Mouse (Mus musculus): Measurements from ENCODE around the gene Zic1. TPM values are rescaled to one million over a fixed set of nuclear protein-coding genes. Genes with fewer than 3 reads are reported as not detected.

Zic1 gene
- polyA plus RNA-seq, 1 experiment = not detected

- 14% methylated on average over 8 of the region's 8 CpGs for WGBS
- Histone ChIP-seq H3K27ac (ENCODE audit: insufficient read depth, low read length) (no peak overlapping the region), H3K4me1 (ENCODE audit: control insufficient read depth, insufficient read depth, insufficient read length) (no peaks in the 10 kb centered on the region), H3K27me3 (ENCODE audit: control insufficient read depth, insufficient read depth, low read length) (peaks cover 6% of the 10 kb centered on the region), H3K36me3 (ENCODE audit: control insufficient read depth, insufficient read depth, low read length) (no peaks in the 10 kb centered on the region), H3K4me3 (ENCODE audit: extremely low read depth, insufficient read depth, insufficient read length) (no peak overlapping the region)
- TF ChIP-seq POLR2A (IDR thresholded peaks at IDR 0.05; ENCODE audit: low read depth, low read length) (no peak), CTCF (IDR thresholded peaks at IDR 0.05; ENCODE audit: extremely low read depth, insufficient read depth, insufficient read length, insufficient replicate concordance) (no peak)
- no peak for DNase-seq (ENCODE audit: low read depth in 1 of 2, low spot score in 2 of 2)
Observed at GRCm38 (mm10) chr9:91393376-91394068, 27.9 kb upstream of the Zic1 start.

GRCm38 (mm10) chr9:91388173-91388572, 22.6 kb upstream of the Zic1 start:
- no peaks in the 10 kb centered on the region for H3K36me3 ChIP-seq (ENCODE audit: control insufficient read depth, insufficient read depth, low read length)
- TF ChIP-seq POLR2A (IDR thresholded peaks at IDR 0.05; ENCODE audit: low read depth, low read length) (no peak), CTCF (IDR thresholded peaks at IDR 0.05; ENCODE audit: extremely low read depth, insufficient read depth, insufficient read length, insufficient replicate concordance) (no peak)
- H3K4me3 ChIP-seq (ENCODE audit: extremely low read depth, insufficient read depth, insufficient read length) = no peak overlapping the region
- no peak for DNase-seq (ENCODE audit: low read depth in 1 of 2, low spot score in 2 of 2)
- H3K27me3 ChIP-seq (ENCODE audit: control insufficient read depth, insufficient read depth, low read length) = peaks cover 3% of the 10 kb centered on the region
- H3K27ac ChIP-seq (ENCODE audit: insufficient read depth, low read length) = no peak overlapping the region
- no peaks in the 10 kb centered on the region for H3K4me1 ChIP-seq (ENCODE audit: control insufficient read depth, insufficient read depth, insufficient read length)
- 7% methylated on average over 4 of the region's 4 CpGs for WGBS

- no peak for DNase-seq (ENCODE audit: low read depth in 1 of 2, low spot score in 2 of 2)
- H3K4me3 ChIP-seq (ENCODE audit: extremely low read depth, insufficient read depth, insufficient read length) = no peak overlapping the region
- no peak overlapping the region for H3K27ac ChIP-seq (ENCODE audit: insufficient read depth, low read length)
- H3K4me1 ChIP-seq (ENCODE audit: control insufficient read depth, insufficient read depth, insufficient read length) = no peaks in the 10 kb centered on the region
- no peaks in the 10 kb centered on the region for H3K36me3 ChIP-seq (ENCODE audit: control insufficient read depth, insufficient read depth, low read length)
- 5% methylated on average over 5 of the region's 5 CpGs for WGBS
- peaks cover 3% of the 10 kb centered on the region for H3K27me3 ChIP-seq (ENCODE audit: control insufficient read depth, insufficient read depth, low read length)
- no peak for TF ChIP-seq POLR2A (IDR thresholded peaks at IDR 0.05; ENCODE audit: low read depth, low read length)
- TF ChIP-seq CTCF (IDR thresholded peaks at IDR 0.05; ENCODE audit: extremely low read depth, insufficient read depth, insufficient read length, insufficient replicate concordance) = no peak
Observed at GRCm38 (mm10) chr9:91387740-91388080, 22.1 kb upstream of the Zic1 start.

- no peak for TF ChIP-seq POLR2A (IDR thresholded peaks at IDR 0.05; ENCODE audit: low read depth, low read length)
- no peak for TF ChIP-seq CTCF (IDR thresholded peaks at IDR 0.05; ENCODE audit: extremely low read depth, insufficient read depth, insufficient read length, insufficient replicate concordance)
- Histone ChIP-seq H3K27ac (ENCODE audit: insufficient read depth, low read length) (no peak overlapping the region), H3K36me3 (ENCODE audit: control insufficient read depth, insufficient read depth, low read length) (no peaks in the 10 kb centered on the region), H3K4me3 (ENCODE audit: extremely low read depth, insufficient read depth, insufficient read length) (no peak overlapping the region), H3K4me1 (ENCODE audit: control insufficient read depth, insufficient read depth, insufficient read length) (no peaks in the 10 kb centered on the region), H3K27me3 (ENCODE audit: control insufficient read depth, insufficient read depth, low read length) (peaks cover 3% of the 10 kb centered on the region)
- DNase-seq (ENCODE audit: low read depth in 1 of 2, low spot score in 2 of 2) = no peak
- 7% methylated on average over 31 of the region's 31 CpGs for WGBS
Observed at GRCm38 (mm10) chr9:91386891-91387739, 21.5 kb upstream of the Zic1 start.

- DNase-seq (ENCODE audit: low read depth in 1 of 2, low spot score in 2 of 2) = no peak
- TF ChIP-seq CTCF (IDR thresholded peaks at IDR 0.05; ENCODE audit: extremely low read depth, insufficient read depth, insufficient read length, insufficient replicate concordance) (no peak), POLR2A (IDR thresholded peaks at IDR 0.05; ENCODE audit: low read depth, low read length) (no peak)
- Histone ChIP-seq H3K27ac (ENCODE audit: insufficient read depth, low read length) (no peak overlapping the region), H3K27me3 (ENCODE audit: control insufficient read depth, insufficient read depth, low read length) (peaks cover 3% of the 10 kb centered on the region), H3K36me3 (ENCODE audit: control insufficient read depth, insufficient read depth, low read length) (no peaks in the 10 kb centered on the region), H3K4me1 (ENCODE audit: control insufficient read depth, insufficient read depth, insufficient read length) (no peaks in the 10 kb centered on the region), H3K4me3 (ENCODE audit: extremely low read depth, insufficient read depth, insufficient read length) (no peak overlapping the region)
- WGBS = 10% methylated on average over 17 of the region's 17 CpGs
Observed at GRCm38 (mm10) chr9:91386502-91386890, 20.9 kb upstream of the Zic1 start.

GRCm38 (mm10) chr9:91385561-91386430, 20.2 kb upstream of the Zic1 start:
- TF ChIP-seq POLR2A (IDR thresholded peaks at IDR 0.05; ENCODE audit: low read depth, low read length) (no peak), CTCF (IDR thresholded peaks at IDR 0.05; ENCODE audit: extremely low read depth, insufficient read depth, insufficient read length, insufficient replicate concordance) (no peak)
- no peak overlapping the region for H3K4me3 ChIP-seq (ENCODE audit: extremely low read depth, insufficient read depth, insufficient read length)
- 4% methylated on average over 8 of the region's 8 CpGs for WGBS
- H3K27ac ChIP-seq (ENCODE audit: insufficient read depth, low read length) = no peak overlapping the region
- H3K36me3 ChIP-seq (ENCODE audit: control insufficient read depth, insufficient read depth, low read length) = no peaks in the 10 kb centered on the region
- H3K27me3 ChIP-seq (ENCODE audit: control insufficient read depth, insufficient read depth, low read length) = peaks cover 7% of the 10 kb centered on the region
- no peaks in the 10 kb centered on the region for H3K4me1 ChIP-seq (ENCODE audit: control insufficient read depth, insufficient read depth, insufficient read length)
- no peak for DNase-seq (ENCODE audit: low read depth in 1 of 2, low spot score in 2 of 2)

All from spleen, adult 2 months (tissue).